Mouse (Mus musculus) neural tube, embryonic 13.5 days (tissue): Measurements from ENCODE around the gene Plcb1. TPM values are rescaled to one million over a fixed set of nuclear protein-coding genes. Genes with fewer than 3 reads are reported as not detected.
A peak's percentile ranks its signal among the peaks of the same experiment; 100 is the strongest.

Experiments used
- ATAC-seq: fragments of 200-750 bp; cut with Nextera tagmentation; 2 replicates; pipeline ENCODE4 v1.8.0; 2017; ENCODE audit warnings: low read depth, mild to moderate bottlenecking, moderate TSS enrichment, moderate library complexity
- H3K27ac ChIP-seq: fragments of 300-500 bp; sonication (generic); replicated peaks from 2 replicates; pipeline ENCODE4 v1.5.1; 2015; ENCODE audit warnings: moderate library complexity, mild to moderate bottlenecking, inconsistent platforms
- H3K27me3 ChIP-seq: fragments of 300-500 bp; sonication (generic); 2 replicates; pipeline ENCODE4 v1.6.1; 2015; ENCODE audit warnings: mild to moderate bottlenecking, inconsistent platforms
- H3K36me3 ChIP-seq: fragments of 300-500 bp; sonication (generic); 2 replicates; pipeline ENCODE4 v1.6.1; 2015; ENCODE audit warnings: mild to moderate bottlenecking, inconsistent platforms
- H3K4me1 ChIP-seq: fragments of 300-500 bp; sonication (generic); replicated peaks from 2 replicates; pipeline ENCODE4 v1.6.1; 2015; ENCODE audit warnings: inconsistent platforms
- H3K4me2 ChIP-seq: fragments of 300-500 bp; sonication (generic); 2 replicates; pipeline ENCODE4 v1.6.1; 2015; ENCODE audit warnings: inconsistent platforms, mild to moderate bottlenecking, moderate library complexity
- H3K4me3 ChIP-seq: fragments of 300-500 bp; sonication (generic); 2 replicates; pipeline ENCODE4 v1.5.1; 2015; ENCODE audit warnings: mild to moderate bottlenecking, inconsistent platforms
- H3K9ac ChIP-seq: fragments of 300-500 bp; sonication (generic); 2 replicates; pipeline ENCODE4 v1.6.1; 2015; ENCODE audit warnings: moderate library complexity, mild to moderate bottlenecking, inconsistent platforms
- H3K9me3 ChIP-seq: fragments of 300-500 bp; sonication (generic); 2 replicates; pipeline ENCODE4 v1.6.1; 2016; ENCODE audit warnings: inconsistent platforms
- WGBS: fragments of 180-500 bp; shearing (Covaris S2); methylation state at CpG from one replicate; pipeline ENCODE4 v1.1.7; 2015; 5-methylcytosine and 5-hydroxymethylcytosine counted together
- polyA plus RNA-seq: library from polyadenylated mRNA; unstranded; fragments of >200 nt; fragmentation: Nextera tagmentation; extraction: Ambion mirVana; gene quantifications from 2 replicates; pipeline ENCODE4 v1.2.1, GENCODE M21; 2015

Plcb1 gene
- polyA plus RNA-seq, 1 experiment from 2014 or later: 56.5 TPM

- H3K4me3 ChIP-seq: no peak overlapping the region
- H3K27me3 ChIP-seq: no peaks in the 10 kb centered on the region
- H3K4me1 ChIP-seq: 0 out of 2 replicates have a peak, but pooled peaks cover 8% of the 10 kb centered on the region
- no peaks in the 10 kb centered on the region for H3K9me3 ChIP-seq
- H3K9ac ChIP-seq: no peak overlapping the region
- 62% methylated on average over 6 of the region's 6 CpGs for WGBS
- no peak for ATAC-seq
- H3K4me2 ChIP-seq: no peak overlapping the region
- H3K36me3 ChIP-seq: no peaks in the 10 kb centered on the region
- no peak overlapping the region for H3K27ac ChIP-seq
Measured at GRCm38 (mm10) chr2:134844391-134845238, 58.7 kb downstream of the Plcb1 start.

DNA sequence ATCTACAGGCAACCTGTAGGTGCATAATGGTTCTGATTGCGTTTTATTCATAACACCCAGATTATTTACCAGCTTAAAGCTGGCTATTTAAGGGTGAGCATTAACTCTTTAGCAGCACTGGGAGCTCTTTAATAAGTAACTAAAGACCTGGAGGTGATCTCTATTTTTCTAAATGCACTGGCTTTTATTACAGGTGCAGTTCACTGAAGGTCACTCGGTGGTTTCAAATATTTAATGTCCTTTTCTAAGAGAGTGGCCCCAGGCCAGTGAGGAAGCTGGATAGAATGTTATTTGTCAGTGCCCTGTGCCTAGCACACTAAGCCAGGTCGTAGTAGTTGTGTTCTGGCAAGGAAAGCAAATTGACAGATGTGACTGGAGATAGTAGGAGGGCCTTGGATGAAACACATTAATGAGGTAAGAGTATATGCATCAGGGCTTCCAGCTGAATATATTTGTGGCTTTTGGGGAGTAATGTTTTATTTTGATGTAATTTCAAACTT, 59.4 kb downstream of the Plcb1 start:
- H3K27me3 ChIP-seq: no peaks in the 10 kb centered on the region
- no peak overlapping the region for H3K4me2 ChIP-seq
- no peaks in the 10 kb centered on the region for H3K36me3 ChIP-seq
- no peak for ATAC-seq
- 0 out of 2 replicates have a peak, but pooled peaks cover 8% of the 10 kb centered on the region for H3K4me1 ChIP-seq
- H3K9me3 ChIP-seq: no peaks in the 10 kb centered on the region
- H3K9ac ChIP-seq: no peak overlapping the region
- H3K27ac ChIP-seq: no peak overlapping the region
- H3K4me3 ChIP-seq: no peak overlapping the region
- 71% methylated on average over 3 of the region's 3 CpGs for WGBS

GRCm38 (mm10) chr2:134846555-134846954, 60.7 kb downstream of the Plcb1 start:
- ATAC-seq: no peak
- Histone ChIP-seq H3K4me3 (no peak overlapping the region), H3K27ac (no peak overlapping the region), H3K27me3 (no peaks in the 10 kb centered on the region), H3K4me1 (0 out of 2 replicates have a peak, but pooled peaks cover 8% of the 10 kb centered on the region), H3K4me2 (no peak overlapping the region), H3K9ac (no peak overlapping the region), H3K36me3 (no peaks in the 10 kb centered on the region), H3K9me3 (no peaks in the 10 kb centered on the region)
- 85% methylated on average over 3 of the region's 3 CpGs for WGBS

DNA sequence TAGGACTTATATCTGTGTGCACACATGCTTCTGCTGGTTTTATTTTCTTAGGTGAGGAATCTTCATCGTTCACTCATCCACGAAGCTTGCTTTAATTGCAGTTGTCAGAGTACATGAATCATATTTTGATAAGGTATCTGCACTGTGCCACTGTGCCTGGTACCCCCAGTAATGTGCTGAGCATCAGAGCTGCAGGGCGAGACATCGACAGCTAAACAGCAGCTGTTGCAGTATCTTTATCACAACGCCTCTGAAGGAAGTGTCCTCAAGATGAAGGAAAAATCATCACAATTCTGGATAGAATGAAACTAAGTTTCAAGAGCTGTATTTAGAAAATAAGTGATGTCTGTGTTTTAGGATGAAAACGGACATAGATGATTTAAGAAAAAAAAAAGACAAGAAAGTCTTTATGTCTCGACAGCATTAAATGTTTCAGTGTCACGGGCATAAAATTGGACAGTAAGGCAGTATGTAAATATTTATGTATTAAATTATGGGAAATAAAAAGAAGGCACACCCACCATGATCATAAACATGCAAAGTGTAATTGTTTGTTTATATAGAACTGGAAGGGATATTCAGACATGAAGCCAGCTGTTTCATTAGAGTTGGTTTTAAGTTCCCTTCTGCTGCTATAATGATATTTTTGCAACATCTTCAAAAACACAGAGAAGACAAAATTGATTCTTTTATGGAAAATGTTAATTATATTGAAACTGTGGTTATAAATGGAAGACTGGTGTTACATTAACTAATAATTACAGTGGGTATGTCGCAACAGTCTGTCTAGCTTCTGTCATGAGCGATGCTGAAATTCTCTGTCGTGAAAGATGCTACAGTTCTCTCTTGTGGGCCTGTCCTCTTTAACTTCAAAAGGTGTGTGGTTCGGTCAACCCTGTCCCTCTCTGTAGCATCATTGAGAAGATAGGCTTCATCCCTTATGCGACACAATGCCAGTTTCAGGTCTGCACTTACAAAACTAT, 65.6 kb downstream of the Plcb1 start:
- no peak for ATAC-seq
- Histone ChIP-seq H3K27ac (no peak overlapping the region), H3K4me2 (no peak overlapping the region), H3K9me3 (no peaks in the 10 kb centered on the region), H3K36me3 (no peaks in the 10 kb centered on the region), H3K27me3 (no peaks in the 10 kb centered on the region), H3K4me3 (no peak overlapping the region), H3K9ac (no peak overlapping the region), H3K4me1 (peaks cover 7% of the 10 kb centered on the region)
- WGBS: 80% methylated on average over 13 of the region's 13 CpGs

DNA sequence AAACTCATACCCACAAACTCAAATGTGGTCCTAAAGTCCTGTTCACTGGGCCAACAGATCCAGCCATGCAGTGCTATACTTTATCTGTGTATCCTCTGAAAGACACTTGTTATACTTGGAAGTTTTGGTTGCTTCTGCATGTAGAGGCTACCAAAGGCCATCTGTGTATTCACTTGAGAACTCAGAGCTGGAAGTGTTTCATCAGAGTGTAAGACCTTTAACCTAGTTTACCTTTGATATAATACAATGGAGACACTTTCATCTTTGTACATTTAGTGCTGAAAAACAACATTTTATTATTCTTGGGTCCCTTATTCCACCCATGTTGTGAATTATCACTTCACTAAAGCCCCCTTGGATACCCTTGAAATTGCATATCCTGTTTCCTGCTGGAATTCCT, 70.4 kb downstream of the Plcb1 start:
- no peak overlapping the region for H3K4me3 ChIP-seq
- no peak overlapping the region for H3K9ac ChIP-seq
- no peak overlapping the region for H3K4me2 ChIP-seq
- H3K27ac ChIP-seq: no peak overlapping the region
- H3K27me3 ChIP-seq: no peaks in the 10 kb centered on the region
- ATAC-seq: no peak
- H3K36me3 ChIP-seq: no peaks in the 10 kb centered on the region
- H3K9me3 ChIP-seq: no peaks in the 10 kb centered on the region
- peaks cover 12% of the 10 kb centered on the region for H3K4me1 ChIP-seq

DNA sequence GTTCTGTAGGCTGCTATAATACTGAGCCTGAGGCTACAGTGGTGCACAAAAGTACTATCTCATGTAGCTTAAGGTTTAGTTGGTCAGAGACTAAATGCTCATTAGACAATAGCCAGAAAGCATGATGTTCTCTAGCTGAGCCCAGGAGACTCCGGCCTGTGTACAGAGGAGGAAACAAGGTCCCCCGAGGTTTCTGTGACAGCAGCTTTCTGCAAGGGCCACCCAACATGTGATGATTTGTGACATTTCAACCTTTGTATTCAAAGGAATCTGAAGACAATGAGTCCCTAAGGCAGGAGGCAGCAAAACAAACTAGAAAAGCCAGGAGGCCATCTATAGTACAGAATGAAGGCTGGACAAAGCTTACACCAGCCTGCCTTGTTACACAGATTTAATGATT, 70.8 kb downstream of the Plcb1 start:
- no peak for ATAC-seq
- no peak overlapping the region for H3K4me2 ChIP-seq
- H3K9me3 ChIP-seq: no peaks in the 10 kb centered on the region
- H3K27me3 ChIP-seq: no peaks in the 10 kb centered on the region
- 9% methylated on average over 2 of the region's 2 CpGs for WGBS
- H3K4me1 ChIP-seq: peaks cover 12% of the 10 kb centered on the region
- 0 out of 2 replicates have a peak overlapping the region, but pooled peaks have one; percentile 1 for H3K27ac ChIP-seq
- H3K9ac ChIP-seq: no peak overlapping the region
- H3K36me3 ChIP-seq: no peaks in the 10 kb centered on the region
- H3K4me3 ChIP-seq: no peak overlapping the region

DNA sequence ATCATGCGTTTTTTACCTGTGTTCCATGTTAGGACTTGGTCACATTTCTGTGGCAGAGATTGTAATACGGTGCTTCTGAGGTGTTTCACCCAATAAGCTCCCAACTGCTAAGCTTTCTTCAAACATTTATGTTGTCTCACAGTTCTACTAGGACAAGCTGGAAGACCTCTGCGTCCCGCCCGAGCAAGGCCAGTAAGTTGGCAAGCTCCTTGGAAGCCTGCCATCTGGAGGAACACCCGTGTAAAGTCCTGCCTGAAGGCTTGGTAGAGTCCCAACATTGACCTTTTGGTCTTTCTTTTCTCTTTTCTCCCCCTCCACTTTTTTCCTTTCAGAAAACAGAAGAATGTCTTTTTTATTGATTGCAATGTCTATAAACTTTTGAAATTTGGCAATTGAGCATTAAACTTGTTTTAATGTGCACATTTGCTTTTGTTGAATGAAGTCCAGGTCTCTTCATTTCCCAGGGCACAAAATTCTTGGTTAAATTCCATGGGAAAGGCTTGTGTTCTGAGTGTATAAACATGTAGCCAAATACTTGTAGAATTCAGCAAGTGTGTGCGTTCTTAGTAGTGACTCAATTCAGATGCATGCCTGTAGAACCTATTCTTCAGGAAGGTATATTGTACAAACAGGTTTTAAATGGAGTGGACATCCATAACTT, 79.2 kb downstream of the Plcb1 start:
- Histone ChIP-seq H3K4me2 (no peak overlapping the region), H3K27me3 (no peaks in the 10 kb centered on the region), H3K4me3 (no peak overlapping the region), H3K9ac (no peak overlapping the region), H3K27ac (no peak overlapping the region), H3K4me1 (0 out of 2 replicates have a peak, but pooled peaks cover 3% of the 10 kb centered on the region), H3K36me3 (no peaks in the 10 kb centered on the region), H3K9me3 (no peaks in the 10 kb centered on the region)
- WGBS: 79% methylated on average over 7 of the region's 7 CpGs
- ATAC-seq: no peak

DNA sequence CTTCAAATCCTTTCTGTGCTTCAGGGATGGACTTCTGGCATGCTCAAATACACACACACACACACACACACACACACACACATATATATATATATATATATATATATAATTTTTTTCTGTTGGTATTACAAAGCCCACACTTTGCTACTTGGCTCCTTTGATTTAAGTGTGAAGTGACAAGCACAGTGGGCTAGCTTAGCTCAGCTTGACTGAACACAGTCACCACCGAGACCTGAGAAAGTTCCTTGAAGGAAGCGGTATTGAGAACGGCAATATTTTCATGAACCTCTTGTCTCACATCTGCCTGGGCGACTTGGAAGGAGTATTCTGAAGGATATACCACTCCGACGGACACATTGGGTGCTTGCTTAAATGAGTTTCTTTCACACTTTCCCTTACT, 81.5 kb downstream of the Plcb1 start:
- Histone ChIP-seq H3K36me3 (no peaks in the 10 kb centered on the region), H3K27me3 (no peaks in the 10 kb centered on the region), H3K4me2 (no peak overlapping the region), H3K4me1 (0 out of 2 replicates have a peak, but pooled peaks cover 11% of the 10 kb centered on the region), H3K9ac (no peak overlapping the region), H3K9me3 (no peaks in the 10 kb centered on the region), H3K4me3 (no peak overlapping the region), H3K27ac (no peak overlapping the region)
- 82% methylated on average over 6 of the region's 6 CpGs for WGBS
- ATAC-seq: no peak

GRCm38 (mm10) chr2:134871692-134872489, 86.0 kb downstream of the Plcb1 start:
- Histone ChIP-seq H3K9me3 (no peaks in the 10 kb centered on the region), H3K27me3 (no peaks in the 10 kb centered on the region), H3K4me2 (no peak overlapping the region), H3K27ac (peak overlapping the region; percentile 50; the same call in 1 of the 2 replicates), H3K4me3 (no peak overlapping the region), H3K4me1 (0 out of 2 replicates have a peak, but pooled peaks cover 11% of the 10 kb centered on the region), H3K36me3 (no peaks in the 10 kb centered on the region), H3K9ac (no peak overlapping the region)
- ATAC-seq: no peak
- 58% methylated on average over 9 of the region's 9 CpGs for WGBS

- Histone ChIP-seq H3K9me3 (no peaks in the 10 kb centered on the region), H3K9ac (no peak overlapping the region), H3K4me2 (no peak overlapping the region), H3K27ac (0 out of 2 replicates have a peak overlapping the region, but pooled peaks have one; percentile 50), H3K4me1 (0 out of 2 replicates have a peak, but pooled peaks cover 11% of the 10 kb centered on the region), H3K36me3 (no peaks in the 10 kb centered on the region), H3K4me3 (no peak overlapping the region), H3K27me3 (no peaks in the 10 kb centered on the region)
- ATAC-seq: no peak
Measured at GRCm38 (mm10) chr2:134872490-134872781, 86.6 kb downstream of the Plcb1 start.

GRCm38 (mm10) chr2:134877148-134877547, 91.3 kb downstream of the Plcb1 start:
- WGBS: 92% methylated on average over 4 of the region's 4 CpGs
- Histone ChIP-seq H3K27me3 (no peaks in the 10 kb centered on the region), H3K36me3 (no peaks in the 10 kb centered on the region), H3K4me1 (0 out of 2 replicates have a peak, but pooled peaks cover 2% of the 10 kb centered on the region), H3K27ac (no peak overlapping the region), H3K4me3 (no peak overlapping the region), H3K9me3 (no peaks in the 10 kb centered on the region), H3K9ac (no peak overlapping the region), H3K4me2 (no peak overlapping the region)
- ATAC-seq: no peak
